ENCODE assay signal across 9 mouse cellular contexts in the genomic region with DNA sequence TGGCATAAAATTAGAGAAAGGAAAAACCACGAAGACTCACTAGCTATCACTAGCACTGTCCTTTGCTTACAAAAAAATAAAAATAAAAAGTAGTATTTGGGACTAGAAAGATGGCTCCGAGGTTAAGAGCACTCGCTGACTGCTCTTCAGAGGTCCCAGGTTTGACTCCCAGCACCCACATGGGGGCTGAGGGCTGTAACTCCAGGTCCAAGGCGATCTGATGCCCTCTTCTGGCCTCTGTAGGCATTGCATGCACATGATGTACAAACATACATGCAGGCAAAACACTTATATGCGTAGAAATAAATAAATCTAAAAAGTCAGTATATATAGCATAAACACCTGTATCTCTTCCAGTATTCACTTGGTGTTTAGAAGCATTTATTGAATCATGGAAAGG. TPM values are rescaled to one million over a fixed set of nuclear protein-coding genes. Genes with fewer than 3 reads are reported as not detected.
DNase-seq lines count a peak whose midpoint lies in the region; ATAC-seq and TF ChIP-seq lines count a peak whose summit lies in the region.
"Had no signal": no experiment of that assay in that cellular context is flagged by ENCODE, and none has a peak within 500 bp of the region (broad histone marks: within the 10 kb centered on the region; RNA-seq: fewer than 3 reads in every experiment).

No protein-coding gene starts in this region.

- no peaks in the 10 kb centered on the region for H3K27me3 ChIP-seq in kidney, embryonic 14.5 days (ENCODE audit: control insufficient read depth, insufficient read depth, low read length)
- no peaks in the 10 kb centered on the region for H3K27me3 ChIP-seq in kidney, postnatal 0 days (ENCODE audit: insufficient read depth, low read length)
- H3K27me3 ChIP-seq: liver, embryonic 15.5 days had no signal

- 78% methylated on average over 5 of the region's 5 CpGs for WGBS in kidney, embryonic 14.5 days
- WGBS in kidney, postnatal 0 days: 78% methylated on average over 5 of the region's 5 CpGs

- H3K4me1 ChIP-seq in kidney, embryonic 14.5 days (ENCODE audit: control insufficient read depth, insufficient read depth, low read length): peaks cover 25% of the 10 kb centered on the region
- H3K4me1 ChIP-seq in kidney, postnatal 0 days (replicated peaks; ENCODE audit: insufficient read depth, low read length): peaks cover 30% of the 10 kb centered on the region

- DNase-seq in kidney, adult 18-20 months: no peak
- DNase-seq in A20 (ENCODE audit: low read depth, low spot score): peak; percentile 36
- peak; percentile 80 for DNase-seq in ES-CJ7 (ENCODE audit: low read depth, low spot score)
- DNase-seq in kidney, postnatal 0 days (ENCODE audit: low spot score): no peak
- no peak for DNase-seq in yolk sac, embryonic 10.5 days (ENCODE audit: low spot score)
- no peak for DNase-seq in natural killer cell, adult 2 months (ENCODE audit: low spot score in 2 of 2)

- H3K9ac ChIP-seq in kidney, embryonic 14.5 days (ENCODE audit: low read depth, low read length): no peak overlapping the region
- no peak overlapping the region for H3K9ac ChIP-seq in kidney, postnatal 0 days (ENCODE audit: low read depth, low read length)
- H3K9ac ChIP-seq: liver, embryonic 15.5 days had no signal

- no peak overlapping the region for H3K4me3 ChIP-seq in kidney, embryonic 14.5 days (ENCODE audit: low read length)
- no peak overlapping the region for H3K4me3 ChIP-seq in kidney, postnatal 0 days (replicated peaks; ENCODE audit: low read depth, low read length)
- H3K4me3 ChIP-seq: liver, embryonic 15.5 days had no signal

- H3K9me3 ChIP-seq in kidney, embryonic 14.5 days (ENCODE audit: control insufficient read depth, low read length): no peaks in the 10 kb centered on the region
- no peaks in the 10 kb centered on the region for H3K9me3 ChIP-seq in kidney, postnatal 0 days (replicated peaks; ENCODE audit: low read length)
- H3K9me3 ChIP-seq: liver, embryonic 15.5 days had no signal

- H3K36me3 ChIP-seq in kidney, embryonic 14.5 days (ENCODE audit: control insufficient read depth, insufficient read depth, low read length): no peaks in the 10 kb centered on the region
- no peaks in the 10 kb centered on the region for H3K36me3 ChIP-seq in kidney, postnatal 0 days (ENCODE audit: insufficient read depth, low read length)
- H3K36me3 ChIP-seq: liver, embryonic 15.5 days had no signal

- peak; percentile 59 for TF ChIP-seq CTCF in kidney, postnatal 0 days (IDR thresholded peaks at IDR 0.05; ENCODE audit: low read depth)

- ATAC-seq in kidney, embryonic 14.5 days (ENCODE audit: low FRiP score, low TSS enrichment): no peak
- no peak for ATAC-seq in kidney, postnatal 0 days (replicated peaks; ENCODE audit: low FRiP score, low read depth)
- ATAC-seq in megakaryocyte-erythroid progenitor cell, adult 5-6 weeks (replicated peaks; ENCODE audit: low FRiP score, low TSS enrichment, poor library complexity, severe bottlenecking): no peak

- no peak overlapping the region for H3K4me2 ChIP-seq in kidney, embryonic 14.5 days (replicated peaks; ENCODE audit: low read depth, low read length)
- no peak overlapping the region for H3K4me2 ChIP-seq in kidney, postnatal 0 days (ENCODE audit: low read length)
- H3K4me2 ChIP-seq: liver, embryonic 15.5 days had no signal

- peak overlapping the region; percentile 21; the same call in 1 of the 2 replicates for H3K27ac ChIP-seq in kidney, embryonic 14.5 days (ENCODE audit: low read depth, low read length)
- 0 out of 2 replicates have a peak overlapping the region, but pooled peaks have one; percentile 6 for H3K27ac ChIP-seq in kidney, postnatal 0 days
- H3K27ac ChIP-seq: liver, embryonic 15.5 days had no signal

RNA-seq across cellular contexts. Expression of gene Tspan9, which starts 43.5 kb away (rescaled TPM):
- 96.6 and 100 TPM in 2 replicates for polyA plus RNA-seq in kidney, embryonic 14.5 days (2014; fragmentation: Nextera tagmentation; extraction: Ambion mirVana)
- polyA plus RNA-seq in kidney, postnatal 0 days (2015; fragmentation: Nextera tagmentation; extraction: Ambion mirVana): 102 and 131 TPM in 2 replicates
- 0.22 TPM in 1 of 2 replicates, not detected in the other for total RNA-seq in megakaryocyte-erythroid progenitor cell, adult 5-6 weeks (2014; fragmentation: Nextera tagmentation)
- total RNA-seq in megakaryocyte-erythroid progenitor cell, adult 5-6 weeks (2017): 0.19 TPM in 1 of 2 replicates, not detected in the other

Comparison
In these comparisons a context has a peak if more than half of its experiments do, and no peak if none do; other contexts are left out.
1. DNase-seq: peak in A20 (single experiment) and ES-CJ7 (single experiment); none in kidney, adult 18-20 months (single experiment), kidney, postnatal 0 days (single experiment), yolk sac, embryonic 10.5 days (single experiment) and natural killer cell, adult 2 months (0 of 2).